Mouse (Mus musculus) MEL (cell line): ENCODE measurements around the gene Tfpt. TPM values are rescaled to one million over a fixed set of nuclear protein-coding genes. Genes with fewer than 3 reads are reported as not detected.

Experiments
- DNase-seq: peaks from one replicate; pipeline ENCODE4 v3.0.0; 2011; ENCODE audit warnings: low read depth, low spot score
- H3K27ac ChIP-seq: 2 replicates; pipeline ENCODE4 v1.5.1; 2012; ENCODE audit warnings: low read depth, mild to moderate bottlenecking, control low read depth, low read length, moderate library complexity; ENCODE audit not compliant: control insufficient read depth
- H3K27me3 ChIP-seq, 2 experiments: fragments of 150-350 bp in 1 of 2; sonication (generic) in 1 of 2; 2 replicates each; pipeline ENCODE4 v1.6.1; 2012; ENCODE audit warnings: low read length in 2 of 2, mild to moderate bottlenecking in 2 of 2, improper control_type of control experiment in 1 of 2, moderate library complexity in 1 of 2; ENCODE audit not compliant: insufficient read depth in 2 of 2, control insufficient read depth in 1 of 2
- H3K36me3 ChIP-seq, 2 experiments: 2 replicates each; pipeline ENCODE4 v1.6.1; 2012 to 2014; ENCODE audit warnings: low read length in 2 of 2, improper control_type of control experiment in 1 of 2, inconsistent platforms in 1 of 2, mild to moderate bottlenecking in 1 of 2; ENCODE audit not compliant: insufficient read depth in 2 of 2, control insufficient read depth in 1 of 2
- H3K4me1 ChIP-seq, 2 experiments: fragments of 150-350 bp in 1 of 2; sonication (generic) in 1 of 2; 2 replicates each; pipeline ENCODE4 v1.6.1; 2012; ENCODE audit warnings: low read length in 2 of 2, improper control_type of control experiment in 1 of 2, mild to moderate bottlenecking in 1 of 2; ENCODE audit not compliant: insufficient read depth in 2 of 2, control insufficient read depth in 1 of 2
- H3K4me3 ChIP-seq, 2 experiments: fragments of 150-350 bp in 1 of 2; sonication (generic) in 1 of 2; 2 replicates each; pipeline ENCODE4 v1.5.1; 2012; ENCODE audit warnings: low read depth in 2 of 2, low read length in 2 of 2, mild to moderate bottlenecking in 2 of 2, moderate library complexity in 2 of 2, control low read depth in 1 of 2, improper control_type of control experiment in 1 of 2; ENCODE audit not compliant: control insufficient read depth in 1 of 2, insufficient read depth in 1 of 2
- H3K79me2 ChIP-seq: 2 replicates; pipeline ENCODE4 v1.6.1; 2012; ENCODE audit warnings: mild to moderate bottlenecking, low read length, moderate library complexity; ENCODE audit not compliant: control insufficient read depth, poor library complexity, insufficient read depth
- H3K9ac ChIP-seq: 2 replicates; pipeline ENCODE4 v1.6.1; 2012; ENCODE audit warnings: low read depth, mild to moderate bottlenecking, control low read depth, low read length, moderate library complexity; ENCODE audit not compliant: control insufficient read depth, poor library complexity, severe bottlenecking
- H3K9me3 ChIP-seq: fragments of 150-350 bp; sonication (generic); replicated peaks from 2 replicates; pipeline ENCODE4 v1.6.1; 2012; ENCODE audit warnings: mild to moderate bottlenecking, low read length, improper control_type of control experiment, moderate library complexity; ENCODE audit not compliant: insufficient read depth
- BHLHE40 ChIP-seq: IDR thresholded peaks from 2 replicates; pipeline ENCODE4 v1.6.1; 2012; ENCODE audit warnings: low read depth, mild to moderate bottlenecking, inconsistent platforms, low read length, improper control_type of control experiment, borderline replicate concordance
- CHD2 ChIP-seq: IDR thresholded peaks from 2 replicates; pipeline ENCODE4 v1.6.1; 2011; ENCODE audit warnings: low read length, improper control_type of control experiment
- CTCF ChIP-seq, 3 experiments: IDR thresholded peaks in 2 of 3; conservative IDR thresholded peaks in 1 of 3; 2 replicates each; pipeline ENCODE4 v1.5.1; 2011 to 2012; ENCODE audit warnings: low read length in 3 of 3, low read depth in 2 of 3, mild to moderate bottlenecking in 2 of 3, improper control_type of control experiment in 1 of 3, inconsistent platforms in 1 of 3, mixed read lengths in 1 of 3, moderate library complexity in 1 of 3; ENCODE audit not compliant: control insufficient read depth in 1 of 3, insufficient read depth in 1 of 3, poor library complexity in 1 of 3, severe bottlenecking in 1 of 3
- ELF1 ChIP-seq: IDR thresholded peaks from 2 replicates; pipeline ENCODE4 v1.6.1; 2014; ENCODE audit warnings: low read depth, mild to moderate bottlenecking, inconsistent platforms, low read length, improper control_type of control experiment, moderate library complexity
- EP300 ChIP-seq, 2 experiments: IDR thresholded peaks; 2 replicates each; pipeline ENCODE4 v1.6.1; 2011; ENCODE audit warnings: improper control_type of control experiment in 2 of 2, low read length in 2 of 2, low read depth in 1 of 2, mild to moderate bottlenecking in 1 of 2
- ETS1 ChIP-seq: IDR thresholded peaks from 2 replicates; pipeline ENCODE4 v1.6.1; 2012; ENCODE audit warnings: low read depth, mild to moderate bottlenecking, inconsistent platforms, low read length, improper control_type of control experiment, moderate library complexity
- GABPA ChIP-seq: IDR thresholded peaks from 2 replicates; pipeline ENCODE4 v1.6.1; 2012; ENCODE audit warnings: low read depth, mild to moderate bottlenecking, inconsistent platforms, low read length, improper control_type of control experiment, moderate library complexity
- GATA1 ChIP-seq: IDR thresholded peaks from 2 replicates; pipeline ENCODE4 v1.6.1; 2011; ENCODE audit warnings: low read depth, low read length, improper control_type of control experiment
- HCFC1 ChIP-seq: IDR thresholded peaks from 2 replicates; pipeline ENCODE4 v1.6.1; 2012; ENCODE audit warnings: low read depth, mild to moderate bottlenecking, inconsistent platforms, low read length, improper control_type of control experiment, moderate library complexity
- KAT2A ChIP-seq: conservative IDR thresholded peaks from 2 replicates; pipeline ENCODE4 v1.6.1; 2012; ENCODE audit warnings: low read depth, low read length, improper control_type of control experiment, inconsistent platforms
- MAX ChIP-seq: IDR thresholded peaks from 2 replicates; pipeline ENCODE4 v1.6.1; 2011; ENCODE audit warnings: low read length, improper control_type of control experiment
- MAZ ChIP-seq: IDR thresholded peaks from 2 replicates; pipeline ENCODE4 v1.6.1; 2012; ENCODE audit warnings: low read depth, mild to moderate bottlenecking, inconsistent platforms, low read length, improper control_type of control experiment
- MEF2A ChIP-seq: IDR thresholded peaks from 2 replicates; pipeline ENCODE4 v1.6.1; 2014; ENCODE audit warnings: low read depth, mild to moderate bottlenecking, inconsistent platforms, low read length, improper control_type of control experiment; ENCODE audit not compliant: poor library complexity, insufficient replicate concordance, severe bottlenecking; ENCODE audit errors: extremely low read depth
- MXI1 ChIP-seq: IDR thresholded peaks from 2 replicates; pipeline ENCODE4 v1.6.1; 2011; ENCODE audit warnings: mild to moderate bottlenecking, low read depth, low read length, improper control_type of control experiment
- MYC ChIP-seq: IDR thresholded peaks from 2 replicates; pipeline ENCODE4 v1.6.1; 2011; ENCODE audit warnings: low read depth, mild to moderate bottlenecking, low read length, improper control_type of control experiment, moderate library complexity
- NELFE ChIP-seq: IDR thresholded peaks from 2 replicates; pipeline ENCODE4 v1.6.1; 2011; ENCODE audit warnings: low read depth, low read length, improper control_type of control experiment
- NRF1 ChIP-seq: IDR thresholded peaks from 2 replicates; pipeline ENCODE4 v1.6.1; 2014; ENCODE audit warnings: low read depth, mild to moderate bottlenecking, inconsistent platforms, low read length, improper control_type of control experiment, moderate library complexity; ENCODE audit not compliant: poor library complexity, insufficient read depth, severe bottlenecking
- POLR2A ChIP-seq, 2 experiments: IDR thresholded peaks; 2 replicates each; pipeline ENCODE4 v1.6.1; 2011 to 2012; ENCODE audit warnings: low read length in 2 of 2, mild to moderate bottlenecking in 2 of 2, control low read depth in 1 of 2, improper control_type of control experiment in 1 of 2, low read depth in 1 of 2, moderate library complexity in 1 of 2; ENCODE audit not compliant: control insufficient read depth in 1 of 2, insufficient read depth in 1 of 2, poor library complexity in 1 of 2
- POLR2AphosphoS2 ChIP-seq: IDR thresholded peaks from 2 replicates; pipeline ENCODE4 v1.6.1; 2011; ENCODE audit warnings: low read length, improper control_type of control experiment
- POLR2AphosphoS5 ChIP-seq: IDR thresholded peaks from 2 replicates; pipeline ENCODE4 v1.6.1; 2012; ENCODE audit warnings: low read depth, borderline replicate concordance, mild to moderate bottlenecking, inconsistent platforms, low read length, moderate library complexity, mixed read lengths
- RAD21 ChIP-seq: IDR thresholded peaks from 2 replicates; pipeline ENCODE4 v1.6.1; 2011; ENCODE audit warnings: mild to moderate bottlenecking, low read depth, low read length, improper control_type of control experiment
- SIN3A ChIP-seq: IDR thresholded peaks from 2 replicates; pipeline ENCODE4 v1.6.1; 2012; ENCODE audit warnings: low read length, improper control_type of control experiment, inconsistent platforms
- TAL1 ChIP-seq: IDR thresholded peaks from 2 replicates; pipeline ENCODE4 v1.6.1; 2012; ENCODE audit warnings: mild to moderate bottlenecking, inconsistent platforms, low read length, moderate library complexity, mixed read lengths
- TBP ChIP-seq: IDR thresholded peaks from 2 replicates; pipeline ENCODE4 v1.8.0; 2011; ENCODE audit warnings: low read depth, low read length, improper control_type of control experiment
- TCF12 ChIP-seq: IDR thresholded peaks from 2 replicates; pipeline ENCODE4 v1.6.1; 2014; ENCODE audit warnings: low read depth, mild to moderate bottlenecking, inconsistent platforms, low read length, improper control_type of control experiment, moderate library complexity
- UBTF ChIP-seq: IDR thresholded peaks from 2 replicates; pipeline ENCODE4 v1.6.1; 2012; ENCODE audit warnings: low read depth, mild to moderate bottlenecking, inconsistent platforms, low read length, improper control_type of control experiment, moderate library complexity, borderline replicate concordance; ENCODE audit not compliant: insufficient read depth
- USF1 ChIP-seq: IDR thresholded peaks from 2 replicates; pipeline ENCODE4 v1.6.1; 2014; ENCODE audit warnings: low read depth, mild to moderate bottlenecking, inconsistent platforms, low read length, improper control_type of control experiment, moderate library complexity
- USF2 ChIP-seq, 2 experiments: IDR thresholded peaks; 2 replicates each; pipeline ENCODE4 v1.6.1; 2011 to 2012; ENCODE audit warnings: improper control_type of control experiment in 2 of 2, low read length in 2 of 2, borderline replicate concordance in 1 of 2, inconsistent platforms in 1 of 2, low read depth in 1 of 2, mild to moderate bottlenecking in 1 of 2; ENCODE audit not compliant: insufficient read depth in 1 of 2
- ZKSCAN1 ChIP-seq: IDR thresholded peaks from 2 replicates; pipeline ENCODE4 v1.6.1; 2012; ENCODE audit warnings: low read depth, mild to moderate bottlenecking, inconsistent platforms, low read length, improper control_type of control experiment, moderate library complexity
- ZMIZ1 ChIP-seq: IDR thresholded peaks from 2 replicates; pipeline ENCODE4 v1.6.1; 2012; ENCODE audit warnings: low read depth, mild to moderate bottlenecking, inconsistent platforms, low read length, improper control_type of control experiment, moderate library complexity
- ZNF384 ChIP-seq: IDR thresholded peaks from 2 replicates; pipeline ENCODE4 v1.6.1; 2012; ENCODE audit warnings: low read depth, mild to moderate bottlenecking, inconsistent platforms, low read length, improper control_type of control experiment
- polyA plus RNA-seq, 2 experiments: library from polyadenylated mRNA; stranded (reverse) in 1 of 2; unstranded in 1 of 2; fragments of >175 nt in 1 of 2; fragments of >200 nt in 1 of 2; gene quantifications; 2 replicates each; pipeline versions ENCODE4 v1.2.1 to v1.2.4; 2012; ENCODE audit warnings: low replicate concordance in 2 of 2, low read depth in 1 of 2; ENCODE audit not compliant: insufficient read length in 2 of 2, insufficient read depth in 1 of 2, missing spikeins in 1 of 2
- total RNA-seq: library from RNA; depleted of rRNA; stranded (reverse); fragments of 300-350 nt; gene quantifications from 2 replicates; pipeline ENCODE4 v1.2.3, GENCODE M21; 2012

Gene Tfpt
- total and polyA plus RNA-seq, 3 experiments = 42.4 to 50.0 TPM; not detected in 1

DNA sequence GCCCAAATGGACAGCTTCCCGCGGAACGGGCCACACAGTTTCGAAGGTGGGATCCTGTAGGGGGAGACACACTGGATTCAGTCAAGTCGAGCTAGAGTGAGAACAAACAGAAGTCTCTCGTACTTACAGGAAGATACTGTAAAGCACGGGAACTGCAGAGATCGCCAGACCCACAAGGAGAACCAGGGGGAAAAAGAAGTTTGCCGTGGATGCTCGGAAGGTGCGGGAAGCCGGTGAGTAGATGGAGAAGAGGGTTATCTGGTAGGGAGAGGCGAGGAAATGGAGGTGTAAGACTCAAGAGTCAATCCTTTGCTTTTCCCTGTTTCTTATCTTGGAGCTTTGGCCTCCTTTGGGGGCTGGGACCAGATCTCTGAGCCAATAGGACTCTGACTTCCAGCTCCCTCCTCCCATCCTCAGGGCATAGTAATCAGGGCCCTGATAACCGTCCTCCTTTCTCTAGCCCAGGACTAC is 37.2 kb upstream of the Tfpt start:
- H3K4me1 ChIP-seq = peaks cover 0 to 8% of the 10 kb centered on the region in 2 experiments; a peak in 2 of 4 replicates
- DNase-seq = peak; percentile 86

DNA sequence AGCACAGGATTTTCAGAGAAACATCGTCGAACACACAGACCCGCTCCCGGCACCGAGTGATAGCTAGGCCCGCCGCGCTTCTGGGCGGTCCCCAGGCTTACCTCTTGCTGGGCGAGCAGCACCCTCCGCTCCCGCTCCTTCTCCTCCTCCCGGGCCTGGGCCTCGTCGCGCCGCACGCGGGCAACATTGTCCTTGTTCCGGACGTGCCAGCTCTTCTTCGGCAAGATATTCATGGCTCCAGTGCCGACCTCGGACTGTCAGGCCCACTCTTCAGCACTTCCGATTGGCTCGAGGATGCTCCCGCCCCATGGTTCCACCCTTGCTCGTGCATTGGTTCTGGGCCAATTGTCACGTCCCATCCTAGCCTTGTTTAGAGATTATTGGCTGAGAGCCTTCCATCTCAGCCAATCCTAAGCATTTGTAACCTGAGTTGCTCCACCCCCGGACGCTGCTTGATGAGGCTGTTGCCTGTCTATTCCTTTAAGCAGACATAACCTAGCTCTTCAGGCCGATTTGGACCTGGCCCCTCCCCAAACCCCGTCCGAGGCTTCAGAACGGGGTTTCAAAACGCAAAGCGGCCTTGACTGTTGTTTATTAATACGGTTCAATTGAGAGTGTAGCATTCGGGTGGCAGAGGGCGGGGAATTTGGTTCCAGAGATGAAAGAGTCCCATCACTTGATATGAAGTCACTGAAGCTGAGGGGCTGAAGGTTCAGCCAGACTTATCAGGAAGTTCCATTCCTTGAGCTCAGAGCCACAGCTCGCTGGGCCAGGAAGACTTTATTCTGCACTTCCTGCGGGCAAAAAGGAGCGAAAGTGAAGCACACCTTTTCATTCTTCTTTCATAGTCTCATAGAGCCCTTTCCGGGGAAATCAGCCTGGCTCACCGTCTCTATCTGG is 35.7 kb upstream of the Tfpt start, which contains the start of gene Leng1:
Gene Leng1 (minus strand): TSS at position 626 of the 900 bp plus-strand sequence.
- H3K4me3 ChIP-seq = peak within 1 kb of the TSS; percentile 71 to 97
- no peaks in the 10 kb centered on the region for H3K27me3 ChIP-seq
- peak within 1 kb of the TSS; percentile 78 for H3K9ac ChIP-seq
- peaks cover 0 to 8% of the 10 kb centered on the region in 2 experiments; a peak in 2 of 4 replicates for H3K4me1 ChIP-seq
- DNase-seq = peak; percentile 99
- peaks cover 14% of the 10 kb centered on the region for H3K79me2 ChIP-seq
- peaks cover 1 to 6% of the 10 kb centered on the region in 2 experiments; a peak in 3 of 4 replicates for H3K36me3 ChIP-seq
- H3K27ac ChIP-seq = peak within 1 kb of the TSS; percentile 86
- no peaks in the 10 kb centered on the region for H3K9me3 ChIP-seq
- TF ChIP-seq GABPA (no peak), TAL1 (peak; percentile 20; the same call in 1 of the 2 replicates), TBP (peak; percentile 81), CHD2 (peak; percentile 60), ETS1 (peak; percentile 29; the same call in 1 of the 2 replicates), ELF1 (peak; percentile 36; the same call in 1 of the 2 replicates), POLR2A (IDR thresholded peaks at IDR 0.05; ENCODE audit: control insufficient read depth in 1 of 2, insufficient read depth in 1 of 2, low read depth in 1 of 2, low read length in 2 of 2, poor library complexity in 1 of 2) (peak; percentile 69 to 89; a peak in 3 of 4 replicates), RAD21 (no peak), USF1 (no peak), GATA1 (0 out of 2 replicates have a peak, but pooled peaks have one; percentile 1), BHLHE40 (no peak), SIN3A (peak; percentile 66), NELFE (peak; percentile 74), HCFC1 (peak; percentile 78), ZKSCAN1 (no peak), ZMIZ1 (peak; percentile 84), MAX (peak; percentile 67), TCF12 (peak; percentile 10)

More for the DNA sequence above, 37.2 kb upstream of the Tfpt start:
- H3K79me2 ChIP-seq = peaks cover 14% of the 10 kb centered on the region
- H3K36me3 ChIP-seq = peaks cover 1 to 6% of the 10 kb centered on the region in 2 experiments; a peak in 3 of 4 replicates
- TF ChIP-seq ELF1 = 0 out of 2 replicates have a peak, but pooled peaks have one; percentile 15
- TF ChIP-seq NELFE = peak; percentile 63
- TF ChIP-seq POLR2AphosphoS2 = peak; percentile 58; the same call in 1 of the 2 replicates
- no peak for TF ChIP-seq UBTF
- no peak; a peak in 1 of 4 replicates for TF ChIP-seq EP300 (IDR thresholded peaks at IDR 0.05; ENCODE audit: low read depth in 1 of 2, low read length in 2 of 2)
- TF ChIP-seq BHLHE40 = no peak
- TF ChIP-seq MXI1 = peak; percentile 17
- TF ChIP-seq USF2 (IDR thresholded peaks at IDR 0.05; ENCODE audit: borderline replicate concordance in 1 of 2, insufficient read depth in 1 of 2, low read depth in 1 of 2, low read length in 2 of 2) = no peak
- TF ChIP-seq MAX = no peak; the same call in 1 of the 2 replicates
- TF ChIP-seq ZNF384 = no peak
- no peak for TF ChIP-seq TCF12
- no peak for TF ChIP-seq POLR2AphosphoS5
- peak; percentile 72; the same call in 1 of the 2 replicates for TF ChIP-seq TBP
- 0 out of 2 replicates have a peak, but pooled peaks have one; percentile 42 for TF ChIP-seq MYC
- TF ChIP-seq KAT2A = no peak
- 0 out of 2 replicates have a peak, but pooled peaks have one; percentile 8 for TF ChIP-seq ETS1
- TF ChIP-seq SIN3A = peak; percentile 45
- peak; percentile 42; the same call in 1 of the 2 replicates for TF ChIP-seq HCFC1
- peak; percentile 25 to 46 (median 40); a peak in 5 of 6 replicates for TF ChIP-seq CTCF (IDR thresholded peaks at IDR 0.05 in 2 of 3, conservative IDR thresholded peaks at IDR 0.05 in 1 of 3; ENCODE audit: control insufficient read depth in 1 of 3, insufficient read depth in 1 of 3, low read depth in 2 of 3, low read length in 3 of 3, poor library complexity in 1 of 3, severe bottlenecking in 1 of 3)
- no peak for TF ChIP-seq MEF2A
- no peak for TF ChIP-seq NRF1
- no peak; the same call in 1 of the 2 replicates for TF ChIP-seq MAZ
- peak; percentile 40 to 64; a peak in 3 of 4 replicates for TF ChIP-seq POLR2A (IDR thresholded peaks at IDR 0.05; ENCODE audit: control insufficient read depth in 1 of 2, insufficient read depth in 1 of 2, low read depth in 1 of 2, low read length in 2 of 2, poor library complexity in 1 of 2)
- TF ChIP-seq GATA1 = peak; percentile 76
- 0 out of 2 replicates have a peak, but pooled peaks have one; percentile 39 for TF ChIP-seq ZMIZ1
- H3K9me3 ChIP-seq = no peaks in the 10 kb centered on the region
- peak overlapping the region; percentile 86 for H3K27ac ChIP-seq
- H3K9ac ChIP-seq = peak overlapping the region; percentile 66
- H3K27me3 ChIP-seq = no peaks in the 10 kb centered on the region
- peak overlapping the region; percentile 62 to 69 for H3K4me3 ChIP-seq
